Mouse (Mus musculus): Measurements from ENCODE around the gene Adam12. TPM values are rescaled to one million over a fixed set of nuclear protein-coding genes. Genes with fewer than 3 reads are reported as not detected.
A peak's percentile ranks its signal among the peaks of the same experiment; 100 is the strongest.

Adam12 gene
- polyA plus RNA-seq, 1 experiment from 2014 or later: 2.1 TPM

DNA sequence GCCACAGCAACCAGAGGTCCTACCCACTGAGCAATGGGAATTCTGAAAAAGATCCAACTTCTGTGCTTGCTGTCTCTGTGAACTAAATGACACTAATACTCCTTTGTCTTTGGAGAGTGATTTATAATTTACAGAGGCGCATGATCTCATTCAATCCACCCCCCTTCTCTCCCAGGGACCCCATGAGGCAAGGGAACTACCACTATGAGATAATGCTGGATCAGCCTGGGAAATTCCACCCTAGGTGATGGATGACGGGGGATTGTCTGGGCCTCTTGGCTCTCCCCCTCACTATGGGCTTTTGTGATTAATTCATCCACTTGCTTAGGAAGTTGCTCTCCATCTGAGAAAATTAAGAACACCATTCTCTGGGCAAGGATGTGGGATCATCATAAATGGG is 274.1 kb downstream of the Adam12 start:
- Histone ChIP-seq H3K27ac (replicated peaks) (no peak overlapping the region), H3K27me3 (replicated peaks; ENCODE audit: low read depth, poor library complexity, severe bottlenecking) (no peaks in the 10 kb centered on the region), H3K4me3 (no peak overlapping the region), H3K9me3 (no peaks in the 10 kb centered on the region), H3K36me3 (replicated peaks) (no peaks in the 10 kb centered on the region), H3K4me1 (0 out of 2 replicates have a peak, but pooled peaks cover 4% of the 10 kb centered on the region)
- DNase-seq (ENCODE audit: low spot score): no peak
- 77% methylated on average over 2 of the region's 2 CpGs for WGBS

DNA sequence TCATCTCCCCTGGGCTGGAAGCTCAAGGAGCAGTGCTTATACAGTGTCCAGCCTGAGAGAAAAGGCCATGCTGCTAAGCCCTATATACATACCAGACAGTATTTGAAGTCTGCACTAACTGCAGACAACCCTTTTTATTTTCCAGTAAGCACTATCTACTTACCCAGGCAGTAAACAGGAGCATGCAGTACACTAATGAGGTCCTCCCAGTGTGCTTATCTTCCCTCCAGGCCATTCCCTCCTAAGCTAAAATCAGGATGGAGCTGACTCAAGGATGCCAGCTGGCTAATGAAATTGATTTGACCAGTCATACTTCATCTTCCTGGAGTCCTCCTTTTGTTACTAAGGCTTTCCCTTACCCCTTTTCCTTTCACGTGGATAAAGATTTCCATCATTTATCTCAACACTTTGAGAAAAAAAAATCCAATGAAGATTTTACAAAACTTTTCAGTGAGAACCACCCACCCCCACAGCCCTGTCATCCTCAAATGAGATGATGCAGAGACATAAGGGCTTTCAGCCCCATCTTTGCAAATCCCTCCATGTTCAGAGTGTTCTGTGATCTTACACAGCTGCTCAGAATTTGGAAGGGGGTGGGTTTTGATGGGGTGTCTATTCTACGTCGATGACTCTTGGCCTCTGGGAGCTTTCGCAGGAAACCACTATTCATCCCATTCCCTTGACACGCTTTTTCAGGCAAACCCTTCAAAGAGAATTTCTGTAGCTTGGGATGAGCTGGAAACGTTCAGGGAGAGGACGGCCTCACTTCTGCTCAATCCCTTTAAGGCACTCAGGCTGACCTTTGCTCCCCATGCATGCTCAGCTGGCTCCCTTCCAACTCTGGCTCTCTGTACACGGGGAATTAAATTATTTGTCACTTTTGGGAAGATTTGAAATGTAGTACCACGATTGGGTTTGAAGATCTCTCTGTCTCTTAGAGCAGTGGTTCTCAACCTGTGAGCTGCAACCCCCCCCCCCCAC is 277.5 kb downstream of the Adam12 start:
- Histone ChIP-seq H3K9me3 (no peaks in the 10 kb centered on the region), H3K36me3 (replicated peaks) (no peaks in the 10 kb centered on the region), H3K27ac (replicated peaks) (no peak overlapping the region), H3K27me3 (replicated peaks; ENCODE audit: low read depth, poor library complexity, severe bottlenecking) (no peaks in the 10 kb centered on the region), H3K4me1 (0 out of 2 replicates have a peak, but pooled peaks cover 4% of the 10 kb centered on the region), H3K4me3 (no peak overlapping the region)
- 56% methylated on average over 9 of the region's 9 CpGs for WGBS
- no peak for DNase-seq (ENCODE audit: low spot score)

DNA sequence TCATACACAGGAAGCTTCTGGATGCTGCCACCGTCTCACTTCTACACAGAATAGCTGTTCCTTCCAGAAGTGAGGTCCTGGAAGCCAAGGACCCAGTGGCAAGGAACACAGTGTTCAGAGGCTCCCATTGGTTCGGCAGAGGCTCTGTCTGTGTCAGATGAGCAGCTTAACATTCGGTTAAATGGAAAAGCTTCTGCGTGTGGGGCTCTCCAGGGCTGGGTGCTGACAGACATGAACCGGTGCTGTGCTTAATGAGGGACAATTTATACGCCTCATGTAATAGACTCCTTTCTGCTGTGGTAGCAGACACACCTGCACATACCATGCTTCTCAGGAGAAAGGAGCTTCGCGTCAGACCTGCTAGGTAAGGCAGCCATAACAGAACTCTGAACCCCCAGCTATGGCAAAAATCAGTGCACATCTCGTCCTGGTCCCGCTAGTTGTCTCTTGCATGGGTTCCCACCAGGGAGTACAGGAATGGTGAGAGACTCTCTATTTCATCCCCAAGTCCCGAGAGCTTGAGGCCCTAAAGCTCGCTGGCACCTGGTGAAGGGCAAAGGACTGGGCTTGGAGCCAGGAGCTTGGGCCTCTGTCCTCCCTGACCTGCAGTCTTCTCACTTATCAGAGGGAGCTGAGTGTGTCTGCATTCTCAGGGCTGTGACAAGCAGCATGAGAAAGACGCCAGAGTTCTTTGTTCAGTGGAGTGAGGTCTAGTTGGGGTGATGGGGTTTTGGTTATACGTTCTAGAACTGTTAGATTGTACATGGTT is 280.0 kb downstream of the Adam12 start:
- no peaks in the 10 kb centered on the region for H3K27me3 ChIP-seq (replicated peaks; ENCODE audit: low read depth, poor library complexity, severe bottlenecking)

DNA sequence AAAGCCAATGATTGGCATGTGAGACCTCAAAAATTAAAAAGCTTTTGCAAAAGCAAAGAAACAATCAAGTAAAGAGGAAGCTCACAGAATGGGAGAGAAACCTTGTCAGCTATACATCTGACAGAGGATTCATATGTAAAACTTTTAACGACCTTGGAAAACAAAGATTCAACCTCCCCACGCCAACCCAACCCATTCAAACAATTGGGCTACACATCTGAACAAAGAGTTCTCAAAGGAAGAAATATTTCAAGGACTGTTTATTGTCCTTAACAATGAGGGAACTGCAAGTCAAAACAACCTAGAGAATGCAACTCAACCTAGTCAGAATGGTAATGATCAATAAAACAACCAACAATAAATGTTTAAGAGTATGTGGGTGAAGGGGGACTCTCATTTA is 284.6 kb downstream of the Adam12 start:
- no peak overlapping the region for H3K27ac ChIP-seq (replicated peaks)
- no peak for DNase-seq (ENCODE audit: low spot score)
- H3K36me3 ChIP-seq (replicated peaks): no peaks in the 10 kb centered on the region
- no peaks in the 10 kb centered on the region for H3K27me3 ChIP-seq (replicated peaks; ENCODE audit: low read depth, poor library complexity, severe bottlenecking)
- WGBS: 74% methylated on average over 2 of the region's 2 CpGs
- H3K4me1 ChIP-seq: no peaks in the 10 kb centered on the region
- H3K9me3 ChIP-seq: no peaks in the 10 kb centered on the region
- H3K4me3 ChIP-seq: no peak overlapping the region

More for the DNA sequence above, 280.0 kb downstream of the Adam12 start:
- no peak overlapping the region for H3K27ac ChIP-seq (replicated peaks)
- H3K9me3 ChIP-seq: no peaks in the 10 kb centered on the region
- WGBS: 89% methylated on average over 14 of the region's 14 CpGs
- H3K4me1 ChIP-seq: 0 out of 2 replicates have a peak, but pooled peaks cover 4% of the 10 kb centered on the region
- no peak for DNase-seq (ENCODE audit: low spot score)
- H3K4me3 ChIP-seq: no peak overlapping the region
- no peaks in the 10 kb centered on the region for H3K36me3 ChIP-seq (replicated peaks)

DNA sequence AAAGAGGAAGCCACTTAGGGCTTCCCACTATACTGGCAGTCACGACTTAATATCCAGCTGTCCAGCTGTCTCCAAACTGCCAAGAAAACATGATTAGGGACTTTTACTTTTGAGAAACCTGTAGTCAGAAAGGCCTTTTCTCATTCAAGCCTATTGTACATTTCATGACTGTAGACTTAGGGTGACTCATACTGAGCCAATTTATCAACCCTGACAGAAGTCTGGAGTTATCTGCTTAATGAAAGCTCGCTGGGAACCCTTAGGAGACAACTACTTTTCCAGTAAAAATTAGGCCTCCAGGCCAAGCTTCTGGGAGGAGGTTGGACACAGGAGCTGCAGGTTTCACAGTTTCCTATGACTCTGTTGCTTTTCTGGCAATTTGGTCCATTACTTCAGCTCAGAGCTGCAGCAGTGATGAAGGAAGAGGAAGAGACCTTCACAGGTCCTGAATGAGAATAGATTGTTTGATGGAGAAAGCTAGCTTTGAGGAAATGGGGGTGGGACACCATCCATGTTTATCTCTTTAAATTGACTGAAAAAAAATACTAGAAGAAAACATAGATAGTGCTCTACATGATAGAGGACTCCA is 285.1 kb downstream of the Adam12 start:
- no peaks in the 10 kb centered on the region for H3K9me3 ChIP-seq
- no peak overlapping the region for H3K27ac ChIP-seq (replicated peaks)
- no peaks in the 10 kb centered on the region for H3K27me3 ChIP-seq (replicated peaks; ENCODE audit: low read depth, poor library complexity, severe bottlenecking)
- no peak overlapping the region for H3K4me3 ChIP-seq
- WGBS: 81% methylated on average over 2 of the region's 2 CpGs
- no peaks in the 10 kb centered on the region for H3K4me1 ChIP-seq
- no peak for DNase-seq (ENCODE audit: low spot score)
- no peaks in the 10 kb centered on the region for H3K36me3 ChIP-seq (replicated peaks)

DNA sequence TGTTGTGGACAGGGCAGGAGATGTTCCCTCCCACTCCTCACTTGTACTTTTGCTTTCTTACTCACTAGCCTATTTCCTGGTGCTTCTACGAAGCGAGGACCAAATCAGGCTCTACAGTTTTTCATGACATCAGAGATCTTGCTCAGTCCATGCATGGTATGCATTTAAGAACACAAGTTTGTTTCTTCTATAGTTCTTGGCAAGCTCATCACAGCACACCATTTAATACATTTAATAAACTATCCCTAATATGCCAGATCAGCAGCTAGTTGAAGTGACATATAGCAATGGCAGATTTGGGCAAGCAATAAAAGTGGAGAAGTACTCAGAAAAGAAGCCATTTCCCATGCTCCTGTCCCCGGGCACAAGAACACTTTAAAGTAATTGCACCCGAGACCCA is 285.8 kb downstream of the Adam12 start:
- Histone ChIP-seq H3K4me3 (no peak overlapping the region), H3K9me3 (no peaks in the 10 kb centered on the region), H3K27ac (replicated peaks) (no peak overlapping the region), H3K36me3 (replicated peaks) (no peaks in the 10 kb centered on the region), H3K27me3 (replicated peaks; ENCODE audit: low read depth, poor library complexity, severe bottlenecking) (no peaks in the 10 kb centered on the region), H3K4me1 (no peaks in the 10 kb centered on the region)
- no peak for DNase-seq (ENCODE audit: low spot score)
- 87% methylated on average over 4 of the region's 4 CpGs for WGBS

DNA sequence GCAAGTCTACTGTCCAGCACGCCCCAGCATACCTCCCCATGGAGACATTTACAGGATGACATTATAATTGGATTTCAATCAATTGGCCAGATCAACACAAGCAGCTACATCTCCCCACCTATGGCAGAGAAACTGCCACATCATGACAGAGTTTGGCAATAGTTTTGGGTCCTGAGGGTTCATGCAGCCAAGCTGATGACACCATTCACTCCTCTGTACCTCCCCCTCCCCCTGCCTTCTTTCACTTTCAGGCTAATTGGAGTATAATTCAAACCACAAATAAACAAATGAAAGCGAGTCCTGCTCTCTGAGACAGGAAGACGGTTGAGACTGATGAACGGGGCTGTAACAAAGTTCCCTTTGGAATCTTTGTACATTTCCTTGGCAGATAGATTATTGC is 291.5 kb downstream of the Adam12 start:
- Histone ChIP-seq H3K36me3 (replicated peaks) (no peaks in the 10 kb centered on the region), H3K4me3 (no peak overlapping the region), H3K27me3 (replicated peaks; ENCODE audit: low read depth, poor library complexity, severe bottlenecking) (no peaks in the 10 kb centered on the region), H3K4me1 (peaks cover 18% of the 10 kb centered on the region), H3K27ac (replicated peaks) (no peak overlapping the region), H3K9me3 (no peaks in the 10 kb centered on the region)
- DNase-seq (ENCODE audit: low spot score): no peak
- 74% methylated on average over 4 of the region's 4 CpGs for WGBS

DNA sequence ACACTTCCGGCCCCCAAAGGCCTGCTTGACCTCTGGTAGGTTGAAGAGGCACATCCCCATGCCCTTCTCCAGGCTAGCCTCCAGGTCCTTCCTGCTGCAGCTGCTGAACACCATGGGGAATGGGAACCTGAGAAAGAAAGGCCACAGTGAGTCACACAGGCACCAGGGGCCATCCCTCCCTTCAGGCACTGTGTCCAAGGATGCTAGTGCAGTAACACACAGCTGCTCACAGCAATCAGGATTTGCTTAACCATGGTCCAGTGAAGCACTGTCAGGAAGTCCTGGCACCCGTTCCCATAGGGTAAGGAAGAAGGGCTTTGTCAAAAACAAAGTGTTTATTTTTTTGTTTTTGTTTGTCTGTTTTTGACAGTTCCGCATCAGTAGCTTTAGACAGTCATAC is 294.5 kb downstream of the Adam12 start:
- Histone ChIP-seq H3K27me3 (replicated peaks; ENCODE audit: low read depth, poor library complexity, severe bottlenecking) (no peaks in the 10 kb centered on the region), H3K36me3 (replicated peaks) (no peaks in the 10 kb centered on the region), H3K4me1 (peaks cover 33% of the 10 kb centered on the region), H3K9me3 (no peaks in the 10 kb centered on the region), H3K4me3 (no peak overlapping the region), H3K27ac (replicated peaks) (no peak overlapping the region)
- 81% methylated on average over 3 of the region's 3 CpGs for WGBS
- no peak for DNase-seq (ENCODE audit: low spot score)

DNA sequence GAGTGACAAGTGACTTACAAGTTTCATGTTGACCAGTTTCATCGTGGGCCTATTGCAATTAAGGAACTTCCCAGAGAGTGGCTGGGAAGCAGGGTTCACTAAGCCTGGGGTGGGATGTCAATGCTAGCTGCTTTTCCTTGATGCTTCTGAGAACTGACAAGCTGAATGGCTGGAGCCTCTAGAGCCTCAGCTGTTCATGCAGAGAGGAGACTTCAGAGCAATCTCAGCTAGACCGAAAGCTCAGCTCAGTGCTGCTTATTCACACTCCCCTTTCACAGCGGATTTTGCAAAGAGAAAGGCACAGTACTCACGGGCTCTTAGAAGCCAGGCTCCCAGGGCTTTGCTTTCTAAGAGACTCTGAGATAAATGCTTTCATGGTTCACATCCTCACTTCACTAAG is 295.6 kb downstream of the Adam12 start:
- Histone ChIP-seq H3K36me3 (replicated peaks) (no peaks in the 10 kb centered on the region), H3K27me3 (replicated peaks; ENCODE audit: low read depth, poor library complexity, severe bottlenecking) (no peaks in the 10 kb centered on the region), H3K4me3 (no peak overlapping the region), H3K9me3 (no peaks in the 10 kb centered on the region), H3K4me1 (peaks cover 33% of the 10 kb centered on the region), H3K27ac (replicated peaks) (no peak overlapping the region)
- no peak for DNase-seq (ENCODE audit: low spot score)
- WGBS: 49% methylated on average over 4 of the region's 4 CpGs

DNA sequence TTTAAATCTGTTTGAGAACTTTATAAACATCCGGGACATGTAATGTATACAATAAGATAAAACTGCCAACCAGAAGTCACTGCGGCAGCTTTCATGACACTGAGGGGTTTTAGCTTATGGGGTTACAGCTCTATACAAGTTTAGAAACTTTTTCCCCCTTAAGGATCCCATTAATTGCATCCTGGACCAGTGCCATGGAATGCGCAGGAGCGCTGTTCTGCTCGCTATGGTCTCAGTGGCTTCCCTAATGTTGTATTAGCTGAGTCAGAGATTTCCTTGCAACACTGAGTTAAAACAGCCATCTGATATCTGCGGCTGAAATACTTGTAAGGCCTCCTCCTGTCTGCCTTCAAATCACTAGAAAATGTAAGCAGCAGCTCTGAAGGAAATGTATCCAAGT is 298.6 kb downstream of the Adam12 start:
- 72% methylated on average over 6 of the region's 6 CpGs for WGBS
- H3K9me3 ChIP-seq: no peaks in the 10 kb centered on the region
- no peak overlapping the region for H3K27ac ChIP-seq (replicated peaks)
- no peaks in the 10 kb centered on the region for H3K27me3 ChIP-seq (replicated peaks; ENCODE audit: low read depth, poor library complexity, severe bottlenecking)
- no peak overlapping the region for H3K4me3 ChIP-seq
- no peaks in the 10 kb centered on the region for H3K36me3 ChIP-seq (replicated peaks)
- peaks cover 33% of the 10 kb centered on the region for H3K4me1 ChIP-seq
- peak; percentile 32 for DNase-seq (ENCODE audit: low spot score)

DNA sequence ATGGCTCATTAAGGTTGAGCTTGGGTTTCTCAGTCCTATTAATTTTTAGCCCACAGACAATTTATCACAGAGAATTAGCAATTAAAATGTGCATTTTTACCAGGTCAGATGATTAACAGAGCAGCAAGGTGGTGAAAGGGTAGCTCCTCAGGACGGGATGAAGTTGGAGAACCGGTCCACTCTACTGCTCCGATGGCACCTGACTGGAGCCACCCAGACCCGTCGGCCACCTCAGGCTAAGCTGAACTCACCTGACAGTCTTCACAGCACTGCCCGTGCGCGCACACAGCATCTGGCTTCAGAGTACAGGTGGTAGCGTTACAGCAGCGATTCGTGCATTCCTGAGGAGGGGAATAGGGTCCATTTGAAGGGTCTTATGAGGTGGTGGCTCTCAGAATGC is 300.5 kb downstream of the Adam12 start:
- no peaks in the 10 kb centered on the region for H3K27me3 ChIP-seq (replicated peaks; ENCODE audit: low read depth, poor library complexity, severe bottlenecking)
- no peak overlapping the region for H3K27ac ChIP-seq (replicated peaks)
- no peaks in the 10 kb centered on the region for H3K36me3 ChIP-seq (replicated peaks)
- H3K4me3 ChIP-seq: no peak overlapping the region
- H3K9me3 ChIP-seq: no peaks in the 10 kb centered on the region
- DNase-seq (ENCODE audit: low spot score): no peak
- WGBS: 92% methylated on average over 11 of the region's 11 CpGs
- H3K4me1 ChIP-seq: peaks cover 26% of the 10 kb centered on the region

DNA sequence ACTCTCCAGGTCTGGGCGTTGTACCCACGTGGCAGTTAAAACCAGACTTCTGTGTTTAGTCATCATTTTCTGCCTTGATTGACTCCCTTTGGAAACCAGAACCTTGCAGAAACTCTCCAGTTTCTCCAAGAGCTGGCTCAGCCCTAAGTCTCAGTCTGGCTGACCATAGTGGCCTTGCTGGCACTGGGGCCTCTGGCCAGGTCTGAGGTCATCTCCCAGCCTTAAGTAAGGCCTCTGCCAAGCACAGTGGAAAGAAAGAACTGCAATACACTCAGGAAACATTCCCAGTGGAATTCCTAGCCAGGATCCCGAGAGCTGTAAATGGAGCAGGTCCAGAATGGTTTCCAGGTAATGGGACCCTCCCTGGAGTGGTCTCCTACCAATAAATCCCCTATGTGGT is 303.0 kb downstream of the Adam12 start:
- no peak overlapping the region for H3K27ac ChIP-seq (replicated peaks)
- H3K36me3 ChIP-seq (replicated peaks): no peaks in the 10 kb centered on the region
- H3K4me3 ChIP-seq: no peak overlapping the region
- no peak for DNase-seq (ENCODE audit: low spot score)
- WGBS: 90% methylated on average over 3 of the region's 3 CpGs
- H3K9me3 ChIP-seq: no peaks in the 10 kb centered on the region
- H3K4me1 ChIP-seq: peaks cover 10% of the 10 kb centered on the region; the same call in 1 of the 2 replicates
- no peaks in the 10 kb centered on the region for H3K27me3 ChIP-seq (replicated peaks; ENCODE audit: low read depth, poor library complexity, severe bottlenecking)

All from embryonic facial prominence, embryonic 10.5 days (tissue).